Mouse (Mus musculus): ENCODE data around the gene Bcat1. TPM values are rescaled to one million over a fixed set of nuclear protein-coding genes. Genes with fewer than 3 reads are reported as not detected.
A peak's percentile ranks its signal among the peaks of the same experiment; 100 is the strongest.

The Bcat1 gene
- polyA plus RNA-seq, 1 experiment from 2014 or later = 88.0 TPM

- H3K27ac ChIP-seq (replicated peaks; ENCODE audit: low read depth, low read length) = no peak overlapping the region
- WGBS = 74% methylated on average over 2 of the region's 2 CpGs
- no peaks in the 10 kb centered on the region for H3K27me3 ChIP-seq (ENCODE audit: control insufficient read depth, insufficient read depth, low read length)
- no peaks in the 10 kb centered on the region for H3K36me3 ChIP-seq (replicated peaks; ENCODE audit: control insufficient read depth, insufficient read depth, low read depth, low read length)
- H3K4me2 ChIP-seq (ENCODE audit: low read depth, low read length) = no peak overlapping the region
- H3K9me3 ChIP-seq (replicated peaks; ENCODE audit: control insufficient read depth, low read length) = no peaks in the 10 kb centered on the region
- H3K4me1 ChIP-seq (ENCODE audit: control insufficient read depth, insufficient read depth, low read length) = no peaks in the 10 kb centered on the region
- ATAC-seq (replicated peaks; ENCODE audit: insufficient number of reproducible peaks, low FRiP score, low TSS enrichment, low read depth) = no peak
- no peak overlapping the region for H3K9ac ChIP-seq (replicated peaks; ENCODE audit: low read length)
- DNase-seq (ENCODE audit: low spot score) = no peak
- no peak overlapping the region for H3K4me3 ChIP-seq (ENCODE audit: low read depth, low read length)
Measured at GRCm38 (mm10) chr6:145120086-145120485, 44.1 kb upstream of the Bcat1 start.

- ATAC-seq (replicated peaks; ENCODE audit: insufficient number of reproducible peaks, low FRiP score, low TSS enrichment, low read depth) = peak; percentile 82; the same call in 1 of the 2 replicates
- Histone ChIP-seq H3K27me3 (ENCODE audit: control insufficient read depth, insufficient read depth, low read length) (no peaks in the 10 kb centered on the region), H3K36me3 (replicated peaks; ENCODE audit: control insufficient read depth, insufficient read depth, low read depth, low read length) (no peaks in the 10 kb centered on the region), H3K4me2 (ENCODE audit: low read depth, low read length) (no peak overlapping the region), H3K9me3 (replicated peaks; ENCODE audit: control insufficient read depth, low read length) (no peaks in the 10 kb centered on the region), H3K9ac (replicated peaks; ENCODE audit: low read length) (peak overlapping the region; percentile 15; the same call in 1 of the 2 replicates), H3K4me1 (ENCODE audit: control insufficient read depth, insufficient read depth, low read length) (no peaks in the 10 kb centered on the region), H3K27ac (replicated peaks; ENCODE audit: low read depth, low read length) (no peak overlapping the region), H3K4me3 (ENCODE audit: low read depth, low read length) (no peak overlapping the region)
- 11% methylated on average over 4 of the region's 4 CpGs for WGBS
- peak; percentile 40 for DNase-seq (ENCODE audit: low spot score)
Measured at GRCm38 (mm10) chr6:145116098-145116672, 40.2 kb upstream of the Bcat1 start.

- Histone ChIP-seq H3K27ac (replicated peaks; ENCODE audit: low read depth, low read length) (no peak within 1 kb of the TSS), H3K4me3 (ENCODE audit: low read depth, low read length) (no peak within 1 kb of the TSS)
- 67% methylated on average over 6 of the region's 6 CpGs for WGBS
Measured at GRCm38 (mm10) chr6:145115476-145116097, 39.6 kb upstream of the Bcat1 start, which contains the start of gene Lrmp. Gene Lrmp, plus strand, starts transcription at chr6:145115653.

GRCm38 (mm10) chr6:145114561-145114960 is 38.6 kb upstream of the Bcat1 start:
- H3K4me3 ChIP-seq (ENCODE audit: low read depth, low read length) = no peak overlapping the region
- no peak for DNase-seq (ENCODE audit: low spot score)
- no peak overlapping the region for H3K27ac ChIP-seq (replicated peaks; ENCODE audit: low read depth, low read length)
- no peak for ATAC-seq (replicated peaks; ENCODE audit: insufficient number of reproducible peaks, low FRiP score, low TSS enrichment, low read depth)
- H3K4me2 ChIP-seq (ENCODE audit: low read depth, low read length) = no peak overlapping the region
- H3K27me3 ChIP-seq (ENCODE audit: control insufficient read depth, insufficient read depth, low read length) = no peaks in the 10 kb centered on the region
- no peaks in the 10 kb centered on the region for H3K4me1 ChIP-seq (ENCODE audit: control insufficient read depth, insufficient read depth, low read length)
- 71% methylated on average over 2 of the region's 2 CpGs for WGBS
- no peaks in the 10 kb centered on the region for H3K36me3 ChIP-seq (replicated peaks; ENCODE audit: control insufficient read depth, insufficient read depth, low read depth, low read length)
- no peaks in the 10 kb centered on the region for H3K9me3 ChIP-seq (replicated peaks; ENCODE audit: control insufficient read depth, low read length)
- H3K9ac ChIP-seq (replicated peaks; ENCODE audit: low read length) = no peak overlapping the region

More at GRCm38 (mm10) chr6:145115476-145116097, 39.6 kb upstream of the Bcat1 start, which contains the start of gene Lrmp:
- H3K9ac ChIP-seq (replicated peaks; ENCODE audit: low read length) = peak within 1 kb of the TSS; percentile 15; the same call in 1 of the 2 replicates
- H3K36me3 ChIP-seq (replicated peaks; ENCODE audit: control insufficient read depth, insufficient read depth, low read depth, low read length) = no peaks in the 10 kb centered on the region
- DNase-seq (ENCODE audit: low spot score) (no peak), ATAC-seq (replicated peaks; ENCODE audit: insufficient number of reproducible peaks, low FRiP score, low TSS enrichment, low read depth) (peak; percentile 30; the same call in 1 of the 2 replicates)
- H3K4me1 ChIP-seq (ENCODE audit: control insufficient read depth, insufficient read depth, low read length) = no peaks in the 10 kb centered on the region
- no peak within 1 kb of the TSS for H3K4me2 ChIP-seq (ENCODE audit: low read depth, low read length)
- no peaks in the 10 kb centered on the region for H3K9me3 ChIP-seq (replicated peaks; ENCODE audit: control insufficient read depth, low read length)
- no peaks in the 10 kb centered on the region for H3K27me3 ChIP-seq (ENCODE audit: control insufficient read depth, insufficient read depth, low read length)

GRCm38 (mm10) chr6:145112865-145113264 is 36.9 kb upstream of the Bcat1 start:
- H3K9me3 ChIP-seq (replicated peaks; ENCODE audit: control insufficient read depth, low read length) = no peaks in the 10 kb centered on the region
- no peaks in the 10 kb centered on the region for H3K4me1 ChIP-seq (ENCODE audit: control insufficient read depth, insufficient read depth, low read length)
- DNase-seq (ENCODE audit: low spot score) (no peak), ATAC-seq (replicated peaks; ENCODE audit: insufficient number of reproducible peaks, low FRiP score, low TSS enrichment, low read depth) (no peak)
- H3K4me2 ChIP-seq (ENCODE audit: low read depth, low read length) = no peak overlapping the region
- H3K9ac ChIP-seq (replicated peaks; ENCODE audit: low read length) = no peak overlapping the region
- no peak overlapping the region for H3K27ac ChIP-seq (replicated peaks; ENCODE audit: low read depth, low read length)
- no peak overlapping the region for H3K4me3 ChIP-seq (ENCODE audit: low read depth, low read length)
- WGBS = 65% methylated on average over 6 of the region's 6 CpGs
- H3K36me3 ChIP-seq (replicated peaks; ENCODE audit: control insufficient read depth, insufficient read depth, low read depth, low read length) = no peaks in the 10 kb centered on the region
- H3K27me3 ChIP-seq (ENCODE audit: control insufficient read depth, insufficient read depth, low read length) = no peaks in the 10 kb centered on the region

- no peaks in the 10 kb centered on the region for H3K4me1 ChIP-seq (ENCODE audit: control insufficient read depth, insufficient read depth, low read length)
- no peak overlapping the region for H3K27ac ChIP-seq (replicated peaks; ENCODE audit: low read depth, low read length)
- no peak for DNase-seq (ENCODE audit: low spot score)
- H3K36me3 ChIP-seq (replicated peaks; ENCODE audit: control insufficient read depth, insufficient read depth, low read depth, low read length) = no peaks in the 10 kb centered on the region
- no peak overlapping the region for H3K4me2 ChIP-seq (ENCODE audit: low read depth, low read length)
- no peaks in the 10 kb centered on the region for H3K9me3 ChIP-seq (replicated peaks; ENCODE audit: control insufficient read depth, low read length)
- no peak overlapping the region for H3K9ac ChIP-seq (replicated peaks; ENCODE audit: low read length)
- WGBS = 92% methylated on average over 4 of the region's 4 CpGs
- H3K27me3 ChIP-seq (ENCODE audit: control insufficient read depth, insufficient read depth, low read length) = no peaks in the 10 kb centered on the region
- no peak for ATAC-seq (replicated peaks; ENCODE audit: insufficient number of reproducible peaks, low FRiP score, low TSS enrichment, low read depth)
- H3K4me3 ChIP-seq (ENCODE audit: low read depth, low read length) = no peak overlapping the region
Measured at GRCm38 (mm10) chr6:145110786-145111185, 34.8 kb upstream of the Bcat1 start.

- no peak overlapping the region for H3K4me2 ChIP-seq (ENCODE audit: low read depth, low read length)
- H3K27me3 ChIP-seq (ENCODE audit: control insufficient read depth, insufficient read depth, low read length) = no peaks in the 10 kb centered on the region
- no peak overlapping the region for H3K9ac ChIP-seq (replicated peaks; ENCODE audit: low read length)
- DNase-seq (ENCODE audit: low spot score) (no peak), ATAC-seq (replicated peaks; ENCODE audit: insufficient number of reproducible peaks, low FRiP score, low TSS enrichment, low read depth) (no peak)
- H3K4me3 ChIP-seq (ENCODE audit: low read depth, low read length) = no peak overlapping the region
- WGBS = 87% methylated on average over 5 of the region's 6 CpGs
- no peak overlapping the region for H3K27ac ChIP-seq (replicated peaks; ENCODE audit: low read depth, low read length)
- no peaks in the 10 kb centered on the region for H3K36me3 ChIP-seq (replicated peaks; ENCODE audit: control insufficient read depth, insufficient read depth, low read depth, low read length)
- no peaks in the 10 kb centered on the region for H3K9me3 ChIP-seq (replicated peaks; ENCODE audit: control insufficient read depth, low read length)
- no peaks in the 10 kb centered on the region for H3K4me1 ChIP-seq (ENCODE audit: control insufficient read depth, insufficient read depth, low read length)
Measured at GRCm38 (mm10) chr6:145106163-145106842, 30.3 kb upstream of the Bcat1 start.

GRCm38 (mm10) chr6:145105439-145105838 is 29.5 kb upstream of the Bcat1 start:
- Histone ChIP-seq H3K4me1 (ENCODE audit: control insufficient read depth, insufficient read depth, low read length) (no peaks in the 10 kb centered on the region), H3K27ac (replicated peaks; ENCODE audit: low read depth, low read length) (no peak overlapping the region), H3K4me2 (ENCODE audit: low read depth, low read length) (no peak overlapping the region), H3K27me3 (ENCODE audit: control insufficient read depth, insufficient read depth, low read length) (no peaks in the 10 kb centered on the region), H3K9ac (replicated peaks; ENCODE audit: low read length) (no peak overlapping the region), H3K36me3 (replicated peaks; ENCODE audit: control insufficient read depth, insufficient read depth, low read depth, low read length) (no peaks in the 10 kb centered on the region), H3K4me3 (ENCODE audit: low read depth, low read length) (no peak overlapping the region), H3K9me3 (replicated peaks; ENCODE audit: control insufficient read depth, low read length) (no peaks in the 10 kb centered on the region)
- WGBS = 94% methylated on average over 10 of the region's 10 CpGs
- ATAC-seq (replicated peaks; ENCODE audit: insufficient number of reproducible peaks, low FRiP score, low TSS enrichment, low read depth) (no peak), DNase-seq (ENCODE audit: low spot score) (no peak)

All from embryonic facial prominence, embryonic 11.5 days (tissue).